In the genomic region with DNA sequence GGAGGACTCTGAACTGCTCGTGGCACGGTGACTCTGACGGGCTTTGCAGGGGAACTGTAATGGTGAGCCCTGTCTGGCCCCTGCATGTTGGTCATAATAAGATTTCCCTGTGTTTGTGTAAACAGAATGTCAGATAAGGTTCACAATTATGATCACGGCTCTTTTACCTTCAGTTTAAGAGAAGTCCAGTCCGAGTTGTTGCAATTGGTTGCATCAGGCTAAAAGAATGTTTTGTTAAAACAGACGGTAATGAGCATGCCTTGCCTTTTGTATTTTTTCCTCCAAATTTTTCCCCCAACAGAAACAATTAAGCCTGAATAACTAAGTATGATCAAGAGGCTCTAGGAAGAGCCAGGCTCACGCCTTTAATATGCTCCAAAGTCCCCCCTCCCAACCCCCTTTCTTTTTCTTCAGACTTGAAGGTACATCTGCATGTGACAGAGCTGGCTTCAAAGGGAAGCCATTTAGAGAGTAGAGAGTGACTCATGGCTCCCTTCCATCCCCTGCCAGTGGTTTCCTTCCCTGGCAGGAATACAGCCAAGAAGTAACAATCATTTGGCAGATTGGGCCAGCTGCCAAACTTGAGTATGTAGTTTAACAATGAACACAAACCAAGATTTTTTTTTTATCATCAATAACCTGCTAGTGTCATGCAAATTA, we compare ENCODE assay signal across 7 mouse cellular contexts.
DNase-seq lines count a peak whose midpoint lies in the region; ATAC-seq and TF ChIP-seq lines count a peak whose summit lies in the region.

No protein-coding gene starts in this region.

- ATAC-seq in midbrain, postnatal 0 days (ENCODE audit: low FRiP score), result no peak
- no peak for ATAC-seq in megakaryocyte-erythroid progenitor cell, adult 5-6 weeks (replicated peaks; ENCODE audit: low FRiP score, low TSS enrichment, poor library complexity, severe bottlenecking)

- no peak overlapping the region for H3K4me3 ChIP-seq in midbrain, postnatal 0 days (ENCODE audit: low read depth, low read length)
- H3K4me3 ChIP-seq in gastrocnemius, adult 2 months, result no peak overlapping the region

- 54% methylated on average over 7 of the region's 7 CpGs for WGBS in midbrain, postnatal 0 days

- no peak overlapping the region for H3K4me2 ChIP-seq in midbrain, postnatal 0 days (ENCODE audit: low read depth, low read length, poor library complexity, severe bottlenecking)

- no peaks in the 10 kb centered on the region for H3K9me3 ChIP-seq in midbrain, postnatal 0 days (ENCODE audit: low read length)

- DNase-seq in ovary, postnatal 14 days (ENCODE audit: low spot score), result peak; percentile 18
- no peak for DNase-seq in ovary, adult 18-20 months (ENCODE audit: low spot score)
- peak; percentile 84 for DNase-seq in adrenal gland, postnatal 10 days
- peak; percentile 68 for DNase-seq in kidney, adult 9 months
- DNase-seq in midbrain, postnatal 0 days (ENCODE audit: low spot score), result peak; percentile 66
- DNase-seq in gastrocnemius, adult 2 months, result no peak

- no peaks in the 10 kb centered on the region for H3K27me3 ChIP-seq in midbrain, postnatal 0 days (ENCODE audit: insufficient read depth, low read length)

- H3K4me1 ChIP-seq in midbrain, postnatal 0 days (ENCODE audit: insufficient read depth, low read length), result no peaks in the 10 kb centered on the region

- intact Hi-C loops in gastrocnemius, adult 2 months (cut with DNase I), result no loop called here

- no peak for TF ChIP-seq CTCF in midbrain, postnatal 0 days (IDR thresholded peaks at IDR 0.05)
- no peak for TF ChIP-seq CTCF in gastrocnemius, adult 2 months (IDR thresholded peaks at IDR 0.05)

- no peaks in the 10 kb centered on the region for H3K36me3 ChIP-seq in midbrain, postnatal 0 days (ENCODE audit: insufficient read depth, low read length)

- no peak overlapping the region for H3K27ac ChIP-seq in midbrain, postnatal 0 days (ENCODE audit: low read depth, low read length)
- H3K27ac ChIP-seq in gastrocnemius, adult 2 months, result no peak overlapping the region

- H3K9ac ChIP-seq in midbrain, postnatal 0 days (replicated peaks; ENCODE audit: low read length, poor library complexity, severe bottlenecking), result no peak overlapping the region

Comparison
In these comparisons a context has a peak if more than half of its experiments do, and no peak if none do; other contexts are left out.
1. DNase-seq: peak in ovary, postnatal 14 days (single experiment), adrenal gland, postnatal 10 days (single experiment), kidney, adult 9 months (single experiment) and midbrain, postnatal 0 days (single experiment); none in ovary, adult 18-20 months (single experiment) and gastrocnemius, adult 2 months (single experiment).